Mouse (Mus musculus): ENCODE data around the gene Rfc1. TPM values are rescaled to one million over a fixed set of nuclear protein-coding genes. Genes with fewer than 3 reads are reported as not detected.
"Not testable (repeated sequence)": the region's sequence is repeated elsewhere in the genome, so short reads cannot be mapped to it uniquely, and the experiment has no call there.

The Rfc1 gene
- total RNA-seq, 1 experiment from 2014 or later = 41.1 TPM

GRCm38 (mm10) chr5:65308208-65308607 is 27.3 kb downstream of the Rfc1 start:
- ATAC-seq (replicated peaks; ENCODE audit: insufficient number of reproducible peaks, low FRiP score, low TSS enrichment, poor library complexity, severe bottlenecking) = no peak

GRCm38 (mm10) chr5:65305516-65305915 is 30.0 kb downstream of the Rfc1 start:
- no peak for ATAC-seq (replicated peaks; ENCODE audit: insufficient number of reproducible peaks, low FRiP score, low TSS enrichment, poor library complexity, severe bottlenecking)

GRCm38 (mm10) chr5:65300121-65300520 is 35.3 kb downstream of the Rfc1 start:
- ATAC-seq (replicated peaks; ENCODE audit: insufficient number of reproducible peaks, low FRiP score, low TSS enrichment, poor library complexity, severe bottlenecking) = no peak

GRCm38 (mm10) chr5:65299623-65300022 is 35.8 kb downstream of the Rfc1 start:
- ATAC-seq (replicated peaks; ENCODE audit: insufficient number of reproducible peaks, low FRiP score, low TSS enrichment, poor library complexity, severe bottlenecking) = not testable (repeated sequence)

GRCm38 (mm10) chr5:65298167-65298950 is 37.1 kb downstream of the Rfc1 start:
- no peak for ATAC-seq (replicated peaks; ENCODE audit: insufficient number of reproducible peaks, low FRiP score, low TSS enrichment, poor library complexity, severe bottlenecking)

- no peak for ATAC-seq (replicated peaks; ENCODE audit: insufficient number of reproducible peaks, low FRiP score, low TSS enrichment, poor library complexity, severe bottlenecking)
These were observed 41.2 kb downstream of the Rfc1 start for GRCm38 (mm10) chr5:65294270-65294669.

- ATAC-seq (replicated peaks; ENCODE audit: insufficient number of reproducible peaks, low FRiP score, low TSS enrichment, poor library complexity, severe bottlenecking) = no peak
These were observed 41.8 kb downstream of the Rfc1 start for GRCm38 (mm10) chr5:65293627-65294026.

GRCm38 (mm10) chr5:65289009-65289408 is 46.5 kb downstream of the Rfc1 start:
- ATAC-seq (replicated peaks; ENCODE audit: insufficient number of reproducible peaks, low FRiP score, low TSS enrichment, poor library complexity, severe bottlenecking) = not testable (repeated sequence)

GRCm38 (mm10) chr5:65287751-65288701 is 47.4 kb downstream of the Rfc1 start:
- no peak for ATAC-seq (replicated peaks; ENCODE audit: insufficient number of reproducible peaks, low FRiP score, low TSS enrichment, poor library complexity, severe bottlenecking)

- no peak for ATAC-seq (replicated peaks; ENCODE audit: insufficient number of reproducible peaks, low FRiP score, low TSS enrichment, poor library complexity, severe bottlenecking)
These were observed 51.3 kb downstream of the Rfc1 start for GRCm38 (mm10) chr5:65284171-65284570.

GRCm38 (mm10) chr5:65281216-65281615 is 54.3 kb downstream of the Rfc1 start:
- no peak for ATAC-seq (replicated peaks; ENCODE audit: insufficient number of reproducible peaks, low FRiP score, low TSS enrichment, poor library complexity, severe bottlenecking)

GRCm38 (mm10) chr5:65279133-65279651 is 56.3 kb downstream of the Rfc1 start:
- no peak for ATAC-seq (replicated peaks; ENCODE audit: insufficient number of reproducible peaks, low FRiP score, low TSS enrichment, poor library complexity, severe bottlenecking)

GRCm38 (mm10) chr5:65273966-65274365 is 61.5 kb downstream of the Rfc1 start:
- ATAC-seq (replicated peaks; ENCODE audit: insufficient number of reproducible peaks, low FRiP score, low TSS enrichment, poor library complexity, severe bottlenecking) = no peak

GRCm38 (mm10) chr5:65257910-65258505 is 77.5 kb downstream of the Rfc1 start:
- no peak for ATAC-seq (replicated peaks; ENCODE audit: insufficient number of reproducible peaks, low FRiP score, low TSS enrichment, poor library complexity, severe bottlenecking)

- ATAC-seq (replicated peaks; ENCODE audit: insufficient number of reproducible peaks, low FRiP score, low TSS enrichment, poor library complexity, severe bottlenecking) = no peak
These were observed 85.2 kb downstream of the Rfc1 start for GRCm38 (mm10) chr5:65250185-65250855.

- peak; percentile 67 for ATAC-seq (replicated peaks; ENCODE audit: insufficient number of reproducible peaks, low FRiP score, low TSS enrichment, poor library complexity, severe bottlenecking)
These were observed 88.2 kb downstream of the Rfc1 start for GRCm38 (mm10) chr5:65247296-65247695.

GRCm38 (mm10) chr5:65242740-65243139 is 92.7 kb downstream of the Rfc1 start:
- ATAC-seq (replicated peaks; ENCODE audit: insufficient number of reproducible peaks, low FRiP score, low TSS enrichment, poor library complexity, severe bottlenecking) = no peak

- no peak for ATAC-seq (replicated peaks; ENCODE audit: insufficient number of reproducible peaks, low FRiP score, low TSS enrichment, poor library complexity, severe bottlenecking)
These were observed 104.0 kb downstream of the Rfc1 start for GRCm38 (mm10) chr5:65231289-65232003.
